Mouse (Mus musculus) left cerebral cortex, adult 11 months (tissue): ENCODE results near the gene Arhgef28.

Source experiments
- DNase-seq: peaks from one replicate; pipeline ENCODE4 v3.0.0; 2022; ENCODE audit warnings: low spot score

The Arhgef28 gene

DNA sequence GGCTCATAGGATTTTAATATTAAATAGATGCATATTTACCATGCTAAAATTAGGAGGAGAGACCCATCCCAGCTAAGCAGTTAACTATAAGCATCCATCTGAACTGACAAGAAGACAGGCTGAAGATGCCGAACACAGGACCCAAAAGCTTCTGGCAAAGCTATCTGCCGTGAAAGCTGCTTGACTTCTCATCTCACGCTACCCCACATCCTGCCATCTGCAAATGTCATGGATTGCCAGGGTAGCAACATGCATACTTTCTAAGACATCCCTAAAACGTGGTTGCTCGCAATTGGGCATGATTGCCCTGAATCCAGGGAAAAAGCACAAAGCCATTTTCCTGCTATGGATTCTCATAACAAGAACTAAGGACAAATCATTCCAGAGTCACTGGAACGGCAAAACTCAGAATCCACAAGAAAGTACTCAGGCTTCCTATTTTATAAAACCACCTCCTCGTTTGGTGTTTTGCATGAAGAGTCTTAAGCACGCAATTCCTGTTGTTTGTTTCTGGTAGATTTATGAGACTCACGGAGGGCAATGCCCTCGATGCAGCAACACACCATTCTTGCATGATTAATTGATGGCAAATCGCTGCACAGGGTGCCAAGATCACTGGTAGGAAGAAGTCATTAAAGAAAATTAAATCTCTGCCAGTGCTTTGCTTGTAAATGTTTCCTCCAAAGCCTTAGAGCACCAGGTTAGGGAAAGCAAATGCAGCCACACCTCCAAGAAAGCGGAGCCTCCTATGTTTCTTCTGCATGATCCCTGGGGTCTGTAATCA is 287.9 kb downstream of the Arhgef28 start:
- no peak for DNase-seq

DNA sequence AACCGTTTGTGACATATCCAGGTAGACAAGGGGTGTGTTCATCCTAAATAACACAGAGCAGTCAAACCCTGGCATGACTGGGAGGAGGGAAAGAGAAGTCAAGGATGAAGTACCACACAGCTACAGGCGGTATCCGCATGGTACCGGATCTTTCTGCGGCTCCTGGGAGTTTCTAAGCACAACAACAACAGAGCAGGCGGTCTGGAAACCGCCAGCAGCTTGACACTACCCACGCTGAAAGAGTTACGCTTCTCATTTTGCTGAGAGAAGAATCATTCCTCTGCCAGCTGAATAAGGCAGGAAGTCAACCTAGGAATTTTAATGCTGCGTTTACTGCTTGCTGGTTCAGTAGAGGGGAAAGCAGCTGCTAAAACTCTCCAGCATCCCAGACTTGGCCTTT is 295.2 kb downstream of the Arhgef28 start:
- DNase-seq = peak; percentile 53

DNA sequence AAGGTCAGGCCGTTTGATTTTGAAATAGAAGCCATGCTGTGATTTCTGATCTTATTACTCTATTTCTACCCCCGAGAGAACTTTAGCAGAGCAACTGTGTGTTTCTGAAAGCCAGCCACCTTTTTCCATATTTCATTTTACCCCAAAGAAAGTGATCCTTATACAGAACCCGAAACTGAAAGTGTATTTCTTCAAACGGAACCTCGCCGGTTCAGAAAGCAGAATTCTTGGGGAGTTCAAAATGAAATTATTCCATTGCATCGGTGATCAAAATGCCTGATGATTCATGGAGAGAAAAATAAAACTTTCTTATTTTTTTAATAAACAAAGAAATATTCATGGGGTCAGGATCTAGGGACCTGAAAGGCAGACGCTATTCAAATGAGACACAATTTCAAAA is 303.4 kb downstream of the Arhgef28 start:
- no peak for DNase-seq

DNA sequence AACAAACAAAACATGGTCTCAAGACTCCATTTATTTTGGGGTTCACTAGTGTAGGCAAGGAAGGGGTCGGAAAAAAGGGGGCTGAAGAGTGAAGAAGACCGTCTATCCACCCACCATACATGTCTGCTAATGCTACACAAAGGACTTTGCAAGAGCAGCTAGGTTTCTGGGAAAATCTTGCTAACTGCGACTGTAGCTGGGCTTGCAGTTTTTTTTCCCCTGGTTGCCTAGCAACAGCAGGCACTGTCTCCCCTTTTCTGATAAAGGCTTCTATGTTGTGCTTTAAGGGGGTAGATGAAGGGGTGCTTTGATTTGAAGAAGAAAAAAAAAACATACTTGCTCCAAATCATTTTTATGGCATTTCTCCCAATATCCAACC is 305.9 kb downstream of the Arhgef28 start:
- DNase-seq = peak; percentile 46

DNA sequence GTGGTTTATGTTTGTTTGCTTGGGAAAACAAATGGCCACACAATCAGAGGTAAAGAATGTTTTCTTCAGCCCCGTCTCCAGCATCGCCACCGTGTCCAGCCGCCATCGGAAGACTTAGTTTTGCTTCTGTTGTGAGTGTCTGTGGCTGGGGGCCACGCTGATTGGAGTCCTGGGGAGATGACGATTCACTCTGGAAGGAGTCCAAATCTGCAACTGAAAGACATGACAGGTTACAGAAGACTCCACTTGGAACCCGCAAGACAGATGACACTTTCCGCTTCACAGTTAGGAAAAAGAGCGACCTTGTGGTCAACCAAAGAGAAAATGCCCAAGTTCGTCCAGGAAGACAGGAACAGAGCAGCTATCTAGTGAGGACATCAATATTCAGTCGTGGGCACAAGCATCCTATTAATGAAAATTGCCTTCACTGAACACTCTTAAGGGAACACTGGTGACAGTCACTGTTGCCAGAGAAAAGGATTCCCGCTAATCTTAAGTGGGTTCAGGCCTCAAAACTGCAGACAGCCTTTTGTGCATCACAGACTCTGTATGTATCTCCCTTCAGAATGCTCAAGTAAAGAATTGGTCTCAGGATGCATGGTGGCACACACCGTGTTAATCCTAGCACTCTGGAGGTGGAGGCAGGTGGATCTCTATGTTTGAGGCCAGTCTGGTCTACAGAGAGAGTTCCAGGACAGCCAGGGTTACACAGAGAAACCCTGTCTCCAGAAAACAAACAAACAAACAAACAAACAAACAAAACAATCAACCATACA is 306.4 kb downstream of the Arhgef28 start:
- no peak for DNase-seq

DNA sequence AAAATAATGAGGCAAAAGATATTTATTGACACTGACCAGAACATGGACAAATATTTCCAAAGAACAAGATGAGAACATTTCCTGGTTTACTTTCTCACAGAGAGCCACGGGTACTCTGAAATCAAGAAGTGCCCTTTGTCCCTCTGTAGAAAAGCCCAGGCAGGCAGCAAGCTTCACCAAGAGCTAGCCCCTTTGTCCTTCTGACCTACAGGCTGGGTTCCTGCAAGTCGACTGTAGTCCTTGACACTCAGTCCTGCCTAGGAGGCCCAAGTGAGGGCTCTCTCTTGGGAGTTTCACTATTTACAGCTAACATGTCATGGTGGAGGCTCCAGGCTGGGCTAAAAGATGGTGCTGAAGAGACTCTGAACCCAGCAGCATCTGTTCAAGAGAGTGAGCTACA is 307.6 kb downstream of the Arhgef28 start:
- no peak for DNase-seq

DNA sequence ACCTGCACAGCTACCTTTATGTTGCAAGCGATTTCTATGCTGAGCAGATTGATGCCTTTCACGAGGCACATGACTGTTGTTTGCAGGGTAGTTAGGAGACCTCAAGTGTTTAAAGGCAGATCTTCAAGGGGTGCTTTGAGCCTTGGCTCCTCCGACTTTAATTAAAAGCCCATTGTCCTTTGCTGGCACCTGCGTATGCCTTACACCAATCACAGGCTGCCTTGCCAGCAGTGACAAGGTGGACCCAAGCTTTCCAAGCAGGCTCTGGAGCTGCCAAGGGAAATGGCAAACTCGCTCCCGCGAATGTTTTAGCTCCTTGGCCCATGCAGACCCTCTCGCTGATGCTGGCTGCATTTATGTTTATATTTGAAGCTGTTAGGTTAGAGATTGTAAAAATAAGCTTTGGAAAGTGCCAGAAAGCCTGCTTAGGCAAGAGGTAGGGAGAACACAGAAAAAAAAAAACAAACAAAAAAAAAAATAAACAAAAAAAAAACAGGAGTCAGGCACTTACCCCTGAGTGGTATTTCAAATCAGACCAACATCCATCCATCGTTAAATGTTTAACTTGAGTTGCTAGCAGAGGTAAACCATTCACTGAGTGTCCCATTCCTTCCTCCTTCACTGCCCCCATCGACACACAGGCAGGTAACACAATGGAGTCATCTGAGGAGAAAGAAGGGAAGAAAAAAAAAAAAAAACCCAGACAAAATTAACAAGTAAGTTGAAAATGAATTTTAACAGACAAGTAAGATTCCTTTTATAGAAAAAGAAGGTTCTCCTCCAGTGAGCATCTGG is 313.0 kb downstream of the Arhgef28 start:
- DNase-seq = no peak

DNA sequence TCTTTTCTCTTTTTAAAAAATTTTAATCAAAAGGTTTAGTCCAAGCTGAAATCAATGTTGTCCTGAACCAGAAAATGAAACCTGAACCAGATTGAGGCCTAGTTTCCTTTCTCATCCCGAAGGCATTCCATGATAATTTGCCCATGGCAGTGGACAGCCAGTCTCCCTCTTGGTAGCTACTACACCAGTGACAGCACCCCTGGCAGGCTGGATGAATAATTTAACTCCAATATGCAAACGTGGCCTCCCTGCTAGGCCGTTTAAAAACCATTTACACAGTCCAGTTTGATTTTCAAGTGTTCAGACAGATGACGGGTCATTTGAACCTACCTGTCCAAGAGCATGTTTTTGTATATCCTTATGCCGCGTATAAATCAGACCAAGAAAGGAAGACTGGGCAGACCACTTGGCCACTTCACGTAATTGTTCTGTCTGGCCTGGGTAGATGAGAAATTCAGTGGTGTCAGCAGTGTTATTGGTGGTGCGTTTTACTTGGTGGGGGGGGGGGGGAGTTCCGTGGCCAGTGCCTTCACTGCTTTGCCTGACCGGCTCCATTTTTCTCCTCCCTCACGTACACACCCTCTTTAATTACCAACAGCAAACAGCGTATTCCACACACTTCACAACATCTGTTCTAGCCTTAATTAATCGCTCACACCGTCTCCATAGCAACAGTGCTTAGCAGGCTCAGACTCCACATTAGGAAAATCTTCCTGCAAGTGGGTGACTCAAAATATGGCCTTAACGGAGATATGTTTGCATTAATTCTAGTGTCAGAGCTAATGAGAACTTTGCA is 314.0 kb downstream of the Arhgef28 start:
- DNase-seq = peak; percentile 65

DNA sequence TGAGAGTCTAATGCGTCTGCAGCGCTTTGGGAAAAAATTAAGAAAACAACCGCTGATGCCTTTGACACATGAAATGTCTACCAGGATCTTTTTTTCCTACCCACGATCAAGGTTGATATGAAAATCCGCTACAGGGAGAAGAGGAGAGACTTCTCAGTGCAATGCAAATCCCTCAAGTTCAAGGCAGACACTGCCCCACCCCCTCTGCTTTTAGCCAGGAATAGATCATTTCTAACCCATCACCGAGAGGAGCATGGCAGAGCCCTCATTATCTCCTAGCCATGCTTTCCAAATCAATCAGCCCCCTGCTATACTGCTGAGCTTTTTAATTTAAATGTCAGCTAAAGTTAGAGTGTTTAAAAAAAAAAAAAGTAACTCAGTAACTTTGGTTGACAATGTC is 318.2 kb downstream of the Arhgef28 start:
- DNase-seq = no peak

DNA sequence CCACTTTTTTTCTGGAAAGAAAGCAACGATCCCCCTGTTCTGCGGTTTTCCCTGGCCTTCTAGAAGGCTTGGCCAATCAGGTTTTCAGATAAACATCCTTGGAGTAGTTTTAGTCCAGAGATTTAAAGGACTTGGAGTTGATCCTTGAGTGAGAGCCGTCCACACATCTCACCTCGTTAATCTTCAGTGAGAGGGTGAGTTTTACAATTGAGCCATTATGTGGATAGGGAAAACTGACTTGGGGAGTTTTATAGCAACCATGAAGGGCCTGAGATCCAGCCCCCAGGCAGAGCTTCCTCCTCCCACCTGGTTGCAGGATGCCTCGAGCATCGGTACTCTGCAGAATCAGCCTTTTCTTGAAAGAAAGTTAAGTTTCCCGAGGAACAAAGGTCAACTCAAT is 318.7 kb downstream of the Arhgef28 start:
- no peak for DNase-seq

DNA sequence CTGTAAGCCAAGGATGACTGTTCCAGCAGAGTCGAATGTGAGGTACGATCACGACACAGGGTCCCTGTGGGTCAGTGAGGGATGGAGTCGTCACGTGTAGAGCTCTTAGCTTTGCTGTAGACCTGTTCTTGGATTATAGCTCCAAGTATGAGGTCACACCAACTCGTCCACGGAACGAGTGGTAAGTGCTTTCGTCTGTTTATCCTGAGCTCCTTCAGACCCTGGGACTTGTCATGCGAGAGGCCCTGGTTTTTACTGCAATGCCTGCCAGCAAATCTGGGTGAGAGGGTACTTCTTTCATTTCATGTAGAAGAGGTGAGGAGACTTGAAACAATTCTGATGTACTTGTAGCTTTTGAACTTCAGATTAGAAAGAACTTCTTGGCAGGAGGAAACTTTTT is 322.6 kb downstream of the Arhgef28 start:
- no peak for DNase-seq

DNA sequence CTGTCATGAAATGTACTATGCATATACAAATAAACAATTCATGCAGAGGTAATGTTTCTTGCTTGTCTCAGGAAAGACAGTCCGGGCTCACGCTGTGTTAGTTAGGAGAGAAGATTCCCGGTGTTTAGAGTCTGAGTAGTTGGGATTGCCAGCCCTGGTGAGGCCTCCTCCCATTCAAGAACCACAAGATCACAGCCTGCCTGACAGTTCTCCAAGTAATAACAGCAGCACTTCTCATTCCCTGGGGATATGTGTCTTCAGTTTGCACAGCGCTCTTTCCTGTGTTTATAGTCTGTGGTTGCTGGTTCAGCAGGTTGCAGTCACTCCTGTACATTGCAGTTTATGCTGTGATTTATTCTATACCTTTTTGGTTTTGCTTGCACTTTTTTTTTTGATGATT is 329.8 kb downstream of the Arhgef28 start:
- no peak for DNase-seq

DNA sequence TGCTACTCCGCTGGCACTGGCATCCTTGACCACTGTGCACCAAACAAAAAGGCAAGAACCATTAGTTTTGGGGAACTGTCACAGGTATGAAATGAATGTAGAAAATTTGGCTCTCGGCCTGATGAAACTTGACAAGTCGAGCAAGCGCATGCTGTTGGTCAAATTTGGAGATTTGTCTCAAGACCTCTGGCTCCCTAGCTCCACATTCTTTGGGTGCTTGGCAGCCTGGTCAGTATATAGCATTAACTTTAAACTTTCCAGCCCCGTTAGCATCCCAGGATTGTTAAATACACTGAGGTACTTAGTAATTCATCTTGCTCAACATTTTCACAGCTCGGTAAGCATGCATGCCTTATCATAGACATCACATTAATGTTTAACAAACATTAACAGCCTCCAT is 330.2 kb downstream of the Arhgef28 start:
- DNase-seq = no peak

DNA sequence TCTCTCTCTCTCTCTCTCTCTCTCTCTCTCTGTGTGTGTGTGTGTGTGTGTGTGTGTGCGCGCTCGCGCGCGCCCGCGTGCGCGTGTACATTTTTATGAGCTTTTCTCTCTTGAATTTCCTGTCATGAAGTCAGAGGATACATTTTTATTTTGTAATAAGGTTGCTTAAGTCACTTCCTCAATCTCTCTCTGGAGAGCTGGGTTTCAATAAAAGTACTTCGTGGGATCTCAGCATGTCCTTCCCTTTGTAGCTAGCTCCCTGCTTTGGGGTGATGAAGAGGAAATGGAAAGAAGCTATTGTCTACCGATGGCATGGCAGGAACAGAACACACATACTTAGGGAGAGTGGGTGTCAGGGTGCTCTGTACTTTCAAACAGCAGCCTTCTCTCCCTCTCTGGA is 336.8 kb downstream of the Arhgef28 start:
- DNase-seq = no peak

DNA sequence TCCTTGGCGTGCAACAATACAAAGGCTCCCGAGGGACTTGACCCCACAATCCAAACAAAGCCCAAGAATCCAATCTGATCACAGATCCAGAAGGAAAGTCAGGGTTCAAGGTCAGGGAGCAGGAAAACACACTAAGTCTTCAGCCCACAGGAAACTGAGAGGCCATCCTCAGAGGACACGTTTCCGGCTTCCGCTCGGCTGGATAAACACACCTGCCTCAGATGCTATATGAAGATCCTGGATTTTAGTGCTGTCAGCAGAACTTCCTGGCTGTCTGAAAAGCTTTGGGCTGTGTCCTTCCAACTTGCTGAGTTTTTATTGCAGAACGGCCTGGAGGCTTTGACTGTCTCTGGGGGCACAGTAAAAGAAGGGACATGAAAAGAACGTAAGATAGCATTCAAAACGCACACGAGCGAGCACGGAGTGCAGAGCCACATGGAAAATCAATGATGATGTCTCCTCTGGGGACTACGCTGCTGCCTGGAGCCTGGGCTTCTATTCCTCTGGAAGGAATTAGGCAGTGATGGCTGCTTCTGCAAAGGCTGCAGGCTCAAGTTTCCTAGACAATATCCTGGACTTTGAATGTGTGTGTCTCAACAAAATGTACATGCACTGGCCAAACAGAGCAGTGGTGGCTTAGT is 338.8 kb downstream of the Arhgef28 start:
- no peak for DNase-seq

DNA sequence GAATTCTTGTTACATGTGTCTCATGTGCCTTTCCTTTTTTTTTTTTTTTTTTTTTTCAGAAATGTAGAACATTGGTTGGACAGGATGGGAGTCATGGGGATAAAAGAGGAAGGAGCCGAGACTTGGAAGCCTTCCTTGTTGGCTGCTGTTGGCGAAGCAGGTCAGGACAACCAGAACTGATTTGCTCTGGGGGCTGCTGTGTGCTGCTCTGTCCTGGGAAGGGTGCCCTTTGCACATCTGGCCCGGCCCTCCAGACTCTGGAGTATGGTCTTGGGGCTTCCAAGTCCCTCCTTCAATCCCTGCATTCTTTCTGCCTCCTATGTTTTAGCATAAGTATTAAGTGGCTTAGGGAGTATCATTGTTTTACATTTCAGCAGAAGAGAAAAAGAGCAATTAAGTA is 347.2 kb downstream of the Arhgef28 start:
- DNase-seq = no peak

DNA sequence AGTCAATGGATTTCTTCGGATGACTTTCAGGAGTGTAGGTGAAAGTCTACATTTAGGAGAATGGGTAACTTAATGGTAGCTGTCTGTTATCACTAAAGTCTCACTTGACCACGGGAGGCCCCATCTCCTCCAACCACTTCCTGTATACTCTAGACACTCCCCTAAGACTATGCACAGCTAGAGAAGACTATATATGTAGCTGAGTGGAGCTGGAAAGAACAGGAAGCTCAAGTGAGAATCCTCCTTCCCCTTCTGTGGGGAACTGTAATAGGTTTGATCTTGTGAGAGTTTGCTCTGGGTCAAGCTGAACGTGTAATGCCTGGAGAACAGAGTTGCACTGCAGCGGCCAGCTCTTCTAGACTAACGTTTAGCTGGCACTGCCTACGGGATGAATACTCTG is 348.4 kb downstream of the Arhgef28 start:
- no peak for DNase-seq

DNA sequence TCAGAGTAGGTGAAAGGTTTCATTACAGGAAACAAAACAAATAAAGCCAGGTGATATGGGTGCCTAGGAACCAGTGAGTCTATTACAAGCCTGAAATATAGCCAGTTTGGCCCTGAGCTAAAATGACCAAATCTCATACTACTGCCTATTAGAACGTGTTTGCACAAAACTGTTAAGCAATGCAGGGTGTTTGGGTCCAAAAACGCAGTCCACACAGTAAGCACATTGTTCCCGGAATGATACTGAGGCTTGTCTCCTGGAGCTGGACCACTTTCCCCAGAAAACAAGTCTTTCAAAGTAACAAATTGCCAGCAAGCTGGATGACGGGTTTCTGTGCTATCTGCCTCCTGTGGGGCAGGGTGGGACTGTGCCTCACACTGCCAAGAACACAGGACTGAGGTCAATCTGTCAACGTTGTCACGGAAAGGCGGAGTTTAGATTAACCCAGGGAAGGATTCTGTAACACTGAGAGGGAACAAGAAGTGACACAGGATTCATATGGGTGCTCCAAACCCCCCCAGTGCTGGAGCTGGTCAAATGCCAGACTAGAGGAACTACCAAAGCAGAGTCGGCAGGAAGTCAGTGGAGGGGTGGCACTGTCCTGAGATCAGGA is 352.8 kb downstream of the Arhgef28 start:
- DNase-seq = no peak
